Mouse (Mus musculus) brain, embryonic 14.5 days (tissue): ENCODE measurements at regions not wholly inside any gene's neighbourhood (a gene's known extent, or its start where the extent isn't known, plus 50 kb on each side); places are given as distances from the start of the nearest gene placed in this dataset.

Source experiments
- CTCF ChIP-seq: fragments of 200-500 bp; IDR thresholded peaks from 2 replicates; pipeline ENCODE4 v1.5.1; 2012; ENCODE audit warnings: inconsistent platforms, mild to moderate bottlenecking, moderate library complexity, borderline replicate concordance; ENCODE audit not compliant: insufficient read depth, insufficient read length; ENCODE audit errors: extremely low read depth
- POLR2A ChIP-seq: fragments of 200-500 bp; IDR thresholded peaks from 2 replicates; pipeline ENCODE4 v1.6.1; 2012; ENCODE audit warnings: mild to moderate bottlenecking, inconsistent platforms, borderline replicate concordance; ENCODE audit not compliant: poor library complexity, insufficient read depth, insufficient read length, severe bottlenecking; ENCODE audit errors: extremely low read depth

DNA sequence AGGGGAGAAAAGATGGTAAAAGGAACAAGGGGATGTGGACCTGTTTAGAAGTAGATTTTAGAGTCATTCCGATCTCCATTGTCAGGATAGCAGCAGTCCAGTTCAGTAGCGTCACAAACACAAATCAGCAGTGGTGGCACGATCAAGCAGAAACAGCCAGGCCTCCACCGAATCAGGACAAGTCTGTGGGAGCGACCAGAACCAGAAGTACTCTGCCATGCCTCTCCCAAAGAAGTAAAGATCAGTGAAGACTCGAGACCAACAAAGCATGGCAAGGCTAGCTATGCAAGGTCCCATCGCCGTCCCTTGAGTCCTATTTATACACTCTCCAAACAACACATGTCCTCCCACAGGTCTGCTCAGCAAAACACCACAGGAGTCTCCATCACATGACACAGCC, 140.0 kb downstream of the Drd1 start:
- TF ChIP-seq CTCF, result no peak
- no peak for TF ChIP-seq POLR2A
